Comparison of ENCODE assay signal across 8 mouse cellular contexts in the genomic region with DNA sequence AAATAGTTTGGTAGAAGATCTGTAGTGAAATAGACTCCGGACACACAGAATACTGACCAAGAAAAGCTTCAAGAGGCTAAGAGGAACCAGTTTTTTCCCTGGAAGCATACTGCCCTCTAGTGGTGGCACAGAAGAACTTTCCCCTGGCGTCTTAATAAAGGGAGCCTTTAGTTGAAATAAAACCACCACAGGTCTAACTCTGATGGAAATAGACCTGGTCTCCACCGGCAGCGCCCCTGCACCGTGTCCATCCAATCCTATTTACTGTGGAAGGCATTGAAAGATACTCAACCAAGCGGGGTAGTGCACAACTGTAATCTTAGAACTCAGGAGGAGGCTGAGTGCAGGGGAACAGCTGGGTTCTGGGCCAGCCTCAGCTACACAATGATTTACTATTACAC. TPM values are rescaled to one million over a fixed set of nuclear protein-coding genes. Genes with fewer than 3 reads are reported as not detected.
DNase-seq lines count a peak whose midpoint lies in the region; ATAC-seq and TF ChIP-seq lines count a peak whose summit lies in the region.

No protein-coding gene starts in this region.

- H3K4me3 ChIP-seq in thymus, adult 2 months (ENCODE audit: control insufficient read depth, insufficient read depth, low read length) = no peak overlapping the region
- H3K4me3 ChIP-seq in liver, embryonic 12.5 days = no peak overlapping the region
- H3K4me3 ChIP-seq in neural tube, embryonic 14.5 days (ENCODE audit: low read depth, low read length) = no peak overlapping the region

- TF ChIP-seq POLR2A in thymus, adult 2 months (IDR thresholded peaks at IDR 0.05; ENCODE audit: control insufficient read depth, extremely low read depth, insufficient read depth, low read length, poor library complexity) = no peak

- ATAC-seq in erythroid progenitor cell, adult 5-6 weeks (replicated peaks; ENCODE audit: low FRiP score, poor library complexity, severe bottlenecking) = peak; percentile 52
- ATAC-seq in inflammation-experienced regulatory T-cells, adult 6 months = peak; percentile 65
- peak; percentile 46; the same call in 1 of the 2 replicates for ATAC-seq in liver, embryonic 12.5 days
- peak; percentile 75 for ATAC-seq in neural tube, embryonic 14.5 days (ENCODE audit: low read depth)

- 11% methylated on average over 6 of the region's 6 CpGs for WGBS in thymus, adult 2 months
- 17% methylated on average over 6 of the region's 6 CpGs for WGBS in liver, embryonic 12.5 days (ENCODE audit: insufficient replicate concordance)
- 24% methylated on average over 6 of the region's 6 CpGs for WGBS in neural tube, embryonic 14.5 days

- no peaks in the 10 kb centered on the region for H3K9me3 ChIP-seq in liver, embryonic 12.5 days (replicated peaks)
- H3K9me3 ChIP-seq in neural tube, embryonic 14.5 days (ENCODE audit: control insufficient read depth, low read length) = no peaks in the 10 kb centered on the region

- H3K36me3 ChIP-seq in thymus, adult 2 months (ENCODE audit: control insufficient read depth, insufficient read depth, low read length) = no peaks in the 10 kb centered on the region
- H3K36me3 ChIP-seq in liver, embryonic 12.5 days = no peaks in the 10 kb centered on the region
- no peaks in the 10 kb centered on the region for H3K36me3 ChIP-seq in neural tube, embryonic 14.5 days (ENCODE audit: control insufficient read depth, insufficient read depth, low read length)

- DNase-seq in thymus, adult 2 months = peak; percentile 51
- no peak for DNase-seq in thymus, adult 18-20 months
- DNase-seq in brain, adult 2 months (ENCODE audit: low read depth, low spot score) = peak; percentile 72
- peak; percentile 4 to 7 for DNase-seq in thymus, postnatal 36 days

- no peak overlapping the region for H3K27ac ChIP-seq in thymus, adult 2 months (ENCODE audit: control insufficient read depth, insufficient read depth, low read length)
- H3K27ac ChIP-seq in liver, embryonic 12.5 days = no peak overlapping the region
- H3K27ac ChIP-seq in neural tube, embryonic 14.5 days (ENCODE audit: low read depth, low read length) = no peak overlapping the region

- no peaks in the 10 kb centered on the region for H3K4me1 ChIP-seq in thymus, adult 2 months (replicated peaks; ENCODE audit: control insufficient read depth, insufficient read depth, low read length)
- H3K4me1 ChIP-seq in liver, embryonic 12.5 days = no peaks in the 10 kb centered on the region
- H3K4me1 ChIP-seq in neural tube, embryonic 14.5 days (ENCODE audit: control insufficient read depth, insufficient read depth, low read length) = no peaks in the 10 kb centered on the region

- H3K9ac ChIP-seq in liver, embryonic 12.5 days = no peak overlapping the region
- H3K9ac ChIP-seq in neural tube, embryonic 14.5 days (replicated peaks; ENCODE audit: low read depth, low read length) = no peak overlapping the region

- TF ChIP-seq CTCF in thymus, adult 2 months (IDR thresholded peaks at IDR 0.05; ENCODE audit: borderline replicate concordance, control insufficient read depth, extremely low read depth, insufficient read depth, low read length, poor library complexity) = no peak

- H3K27me3 ChIP-seq in thymus, adult 2 months (ENCODE audit: control insufficient read depth, insufficient read depth, low read length) = no peaks in the 10 kb centered on the region
- no peaks in the 10 kb centered on the region for H3K27me3 ChIP-seq in liver, embryonic 12.5 days (replicated peaks)
- H3K27me3 ChIP-seq in neural tube, embryonic 14.5 days (ENCODE audit: control insufficient read depth, insufficient read depth, low read length) = no peaks in the 10 kb centered on the region

- no peak overlapping the region for H3K4me2 ChIP-seq in liver, embryonic 12.5 days
- H3K4me2 ChIP-seq in neural tube, embryonic 14.5 days (ENCODE audit: low read depth, low read length) = no peak overlapping the region

RNA-seq across cellular contexts. Expression of a gene that starts 19.7 kb away (rescaled TPM):
- not detected in 2 replicates for polyA plus RNA-seq in thymus, adult 2 months (2012; rRNA removed)
- not detected in 2 replicates for total RNA-seq in erythroid progenitor cell, adult 5-6 weeks (2015; ENCODE audit: low replicate concordance)
- total RNA-seq in erythroid progenitor cell, adult 5-6 weeks (2017; ENCODE audit: low replicate concordance) = not detected in 2 replicates
- polyA plus RNA-seq in inflammation-experienced regulatory T-cells, adult 6 months (2017; shearing (Covaris generic)) = not detected
- not detected in 2 replicates for polyA plus RNA-seq in liver, embryonic 12.5 days (2016; fragmentation: Nextera tagmentation; extraction: Ambion mirVana)
- polyA plus RNA-seq in neural tube, embryonic 14.5 days (2014; fragmentation: Nextera tagmentation; extraction: Ambion mirVana) = 0.17 and 0.27 TPM in 2 replicates

RNA-seq across cellular contexts. Expression of a gene that starts 23.5 kb away (rescaled TPM):
- polyA plus RNA-seq in thymus, adult 2 months (2012; rRNA removed) = 2.8 and 3.6 TPM in 2 replicates
- total RNA-seq in erythroid progenitor cell, adult 5-6 weeks (2015; ENCODE audit: low replicate concordance) = 97.3 and 115 TPM in 2 replicates
- 48.9 and 86.8 TPM in 2 replicates for total RNA-seq in erythroid progenitor cell, adult 5-6 weeks (2017; ENCODE audit: low replicate concordance)
- polyA plus RNA-seq in inflammation-experienced regulatory T-cells, adult 6 months (2017; shearing (Covaris generic)) = 1 to 10 TPM in 1 of 3 experiments, not detected in 2; 2.0 TPM
- polyA plus RNA-seq in liver, embryonic 12.5 days (2016; fragmentation: Nextera tagmentation; extraction: Ambion mirVana) = 2.7 and 3.3 TPM in 2 replicates
- polyA plus RNA-seq in neural tube, embryonic 14.5 days (2014; fragmentation: Nextera tagmentation; extraction: Ambion mirVana) = 0.48 and 0.55 TPM in 2 replicates

RNA-seq across cellular contexts. Expression of a gene that starts 31.1 kb away (rescaled TPM):
- polyA plus RNA-seq in thymus, adult 2 months (2012; rRNA removed) = 1.3 and 1.4 TPM in 2 replicates
- 8.3 TPM in 1 of 2 replicates, not detected in the other for total RNA-seq in erythroid progenitor cell, adult 5-6 weeks (2015; ENCODE audit: low replicate concordance)
- total RNA-seq in erythroid progenitor cell, adult 5-6 weeks (2017; ENCODE audit: low replicate concordance) = 2.7 TPM in 1 of 2 replicates, not detected in the other
- under 1 TPM in 1 of 3 experiments, not detected in 2; 0.26 TPM for polyA plus RNA-seq in inflammation-experienced regulatory T-cells, adult 6 months (2017; shearing (Covaris generic))
- 31.9 and 32.7 TPM in 2 replicates for polyA plus RNA-seq in liver, embryonic 12.5 days (2016; fragmentation: Nextera tagmentation; extraction: Ambion mirVana)
- polyA plus RNA-seq in neural tube, embryonic 14.5 days (2014; fragmentation: Nextera tagmentation; extraction: Ambion mirVana) = 0.54 and 0.88 TPM in 2 replicates

RNA-seq across cellular contexts. Expression of a gene that starts 34.4 kb away (rescaled TPM):
- 0.10 and 0.15 TPM in 2 replicates for polyA plus RNA-seq in thymus, adult 2 months (2012; rRNA removed)
- total RNA-seq in erythroid progenitor cell, adult 5-6 weeks (2015; ENCODE audit: low replicate concordance) = not detected in 2 replicates
- not detected in 2 replicates for total RNA-seq in erythroid progenitor cell, adult 5-6 weeks (2017; ENCODE audit: low replicate concordance)
- polyA plus RNA-seq in inflammation-experienced regulatory T-cells, adult 6 months (2017; shearing (Covaris generic)) = not detected
- polyA plus RNA-seq in liver, embryonic 12.5 days (2016; fragmentation: Nextera tagmentation; extraction: Ambion mirVana) = not detected in 2 replicates
- polyA plus RNA-seq in neural tube, embryonic 14.5 days (2014; fragmentation: Nextera tagmentation; extraction: Ambion mirVana) = not detected in 2 replicates

RNA-seq across cellular contexts. Expression of a gene that starts 42.7 kb away (rescaled TPM):
- polyA plus RNA-seq in thymus, adult 2 months (2012; rRNA removed) = 2.3 and 4.6 TPM in 2 replicates
- 0.72 TPM in 1 of 2 replicates, not detected in the other for total RNA-seq in erythroid progenitor cell, adult 5-6 weeks (2015; ENCODE audit: low replicate concordance)
- total RNA-seq in erythroid progenitor cell, adult 5-6 weeks (2017; ENCODE audit: low replicate concordance) = 0.13 TPM in 1 of 2 replicates, not detected in the other
- not detected for polyA plus RNA-seq in inflammation-experienced regulatory T-cells, adult 6 months (2017; shearing (Covaris generic))
- polyA plus RNA-seq in liver, embryonic 12.5 days (2016; fragmentation: Nextera tagmentation; extraction: Ambion mirVana) = 0.29 and 0.39 TPM in 2 replicates
- polyA plus RNA-seq in neural tube, embryonic 14.5 days (2014; fragmentation: Nextera tagmentation; extraction: Ambion mirVana) = 0.10 and 0.17 TPM in 2 replicates

Comparison
In these comparisons a context has a peak if more than half of its experiments do, and no peak if none do; other contexts are left out.
1. DNase-seq: peak in thymus, adult 2 months (single experiment), brain, adult 2 months (single experiment) and thymus, postnatal 36 days (2 of 2); none in thymus, adult 18-20 months (0 of 2).
2. RNA of a gene that starts 31.1 kb away (polyA plus RNA-seq): 31.9 to 32.7 TPM in liver, embryonic 12.5 days; 1.3 to 1.4 TPM in thymus, adult 2 months, 0.54 to 0.88 TPM in neural tube, embryonic 14.5 days and 0.26 TPM in inflammation-experienced regulatory T-cells, adult 6 months; every median in the first group is over 10 times any median in the second.
3. Peak in every context shown above with its lines, with median percentiles within 50 percentile points of each other: ATAC-seq.